22 mouse cellular contexts compared by ENCODE assay signal in the genomic region with DNA sequence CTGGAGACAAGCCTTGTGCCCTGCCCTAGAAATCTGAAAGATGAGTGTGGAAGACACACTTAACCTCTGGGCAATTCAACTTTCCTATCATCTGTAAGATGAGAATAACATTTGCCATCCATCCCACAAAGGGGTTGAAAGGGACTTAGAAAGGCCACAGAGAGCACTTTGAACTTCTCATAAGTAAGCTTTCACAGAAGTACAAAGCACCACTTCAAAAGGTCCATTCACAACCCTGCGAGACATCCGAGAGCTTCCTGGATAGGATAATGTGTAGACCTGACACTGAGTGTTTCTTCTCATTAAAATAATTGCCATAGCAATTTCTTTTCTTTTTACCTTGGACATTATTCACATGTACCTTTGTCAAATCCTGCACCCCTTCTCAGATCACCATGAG.
"Had no signal": no experiment of that assay in that cellular context is flagged by ENCODE, and none has a peak within 500 bp of the region (broad histone marks: within the 10 kb centered on the region; RNA-seq: fewer than 3 reads in every experiment).

No protein-coding gene starts in this region.

- H3K4me3 ChIP-seq: layer of hippocampus, adult 2 months; limb, embryonic 10.5 days; limb, embryonic 13.5 days; liver, embryonic 12.5 days; liver, embryonic 15.5 days; lung, embryonic 15.5 days; megakaryocyte, embryonic 14.5 days; myocyte; neural tube, embryonic 13.5 days; stomach, embryonic 15.5 days had no signal

- DNase-seq: kidney, adult 2 months; kidney, postnatal 25 days; layer of hippocampus, adult 9-11 months; liver; lung, adult 18-20 months; lung, postnatal 10 days; lung, postnatal 36 days; retina, postnatal 1 day; right cerebral cortex, postnatal 25 days; spleen, adult 18-20 months; thymus, postnatal 25 days had no signal

- H3K36me3 ChIP-seq: limb, embryonic 10.5 days; limb, embryonic 13.5 days; liver, embryonic 12.5 days; liver, embryonic 15.5 days; lung, embryonic 15.5 days; neural tube, embryonic 13.5 days; stomach, embryonic 15.5 days had no signal

- H3K9ac ChIP-seq: limb, embryonic 13.5 days; liver, embryonic 12.5 days; liver, embryonic 15.5 days; lung, embryonic 15.5 days; neural tube, embryonic 13.5 days; stomach, embryonic 15.5 days had no signal

- H3K4me1 ChIP-seq: limb, embryonic 13.5 days; liver, embryonic 12.5 days; liver, embryonic 15.5 days; lung, embryonic 15.5 days; megakaryocyte, embryonic 14.5 days; neural tube, embryonic 13.5 days; stomach, embryonic 15.5 days had no signal

- ATAC-seq: liver, embryonic 12.5 days had no signal

- H3K27ac ChIP-seq: kidney, postnatal 0 days; limb, embryonic 10.5 days; limb, embryonic 13.5 days; liver, embryonic 12.5 days; liver, embryonic 15.5 days; lung, embryonic 15.5 days; neural tube, embryonic 13.5 days; stomach, embryonic 15.5 days had no signal

- H3K4me2 ChIP-seq: limb, embryonic 13.5 days; liver, embryonic 12.5 days; liver, embryonic 15.5 days; lung, embryonic 15.5 days; neural tube, embryonic 13.5 days; stomach, embryonic 15.5 days had no signal

- H3K9me3 ChIP-seq: limb, embryonic 10.5 days; limb, embryonic 13.5 days; liver, embryonic 12.5 days; liver, embryonic 15.5 days; lung, embryonic 15.5 days; megakaryocyte, embryonic 14.5 days; neural tube, embryonic 13.5 days; stomach, embryonic 15.5 days had no signal

- H3K27me3 ChIP-seq: limb, embryonic 13.5 days; liver, embryonic 12.5 days; liver, embryonic 15.5 days; lung, embryonic 15.5 days; megakaryocyte, embryonic 14.5 days; neural tube, embryonic 13.5 days; stomach, embryonic 15.5 days had no signal
